Mouse (Mus musculus) cortical plate, adult 2 months (tissue): ENCODE results near the gene Gucy2c.

ENCODE experiments used
- CTCF ChIP-seq: fragments of 200-500 bp; IDR thresholded peaks from 2 replicates; pipeline ENCODE4 v1.5.1; 2011; ENCODE audit warnings: mild to moderate bottlenecking, control low read depth, low read length; ENCODE audit not compliant: insufficient read depth; ENCODE audit errors: extremely low read depth
- POLR2A ChIP-seq: fragments of 200-500 bp; IDR thresholded peaks from 2 replicates; pipeline ENCODE4 v1.6.1; 2011; ENCODE audit warnings: mild to moderate bottlenecking, low read length, control low read depth; ENCODE audit not compliant: insufficient read depth; ENCODE audit errors: extremely low read depth

GRCm38 (mm10) chr6:136683410-136684334 lies 97.9 kb downstream of the Gucy2c start:
- TF ChIP-seq POLR2A (no peak), CTCF (no peak)
